ENCODE assay signal across 16 mouse cellular contexts in genomic region chr13:29411176-29411575, GRCm38 (mm10).
"Had no signal": no experiment of that assay in that cellular context is flagged by ENCODE, and none has a peak within 500 bp of the region (broad histone marks: within the 10 kb centered on the region; RNA-seq: fewer than 3 reads in every experiment).

No protein-coding gene starts in this region.

- ATAC-seq: midbrain, embryonic 16.5 days had no signal

- H3K36me3 ChIP-seq: midbrain, embryonic 10.5 days; midbrain, embryonic 12.5 days; neural tube, embryonic 13.5 days; neural tube, embryonic 15.5 days had no signal

- H3K27me3 ChIP-seq: midbrain, embryonic 12.5 days; neural tube, embryonic 13.5 days; neural tube, embryonic 15.5 days had no signal

- H3K9me3 ChIP-seq: midbrain, embryonic 10.5 days; midbrain, embryonic 12.5 days; neural tube, embryonic 13.5 days; neural tube, embryonic 15.5 days had no signal

- DNase-seq: lung, embryonic 14.5 days; midbrain, embryonic 14.5 days; retina, postnatal 1 day; right cerebral cortex, adult 18-20 months; right cerebral cortex, postnatal 25 days; right cerebral cortex, postnatal 4 days; spleen, adult 18-20 months; thymus, adult 18-20 months; thymus, postnatal 25 days; thymus, postnatal 4 days had no signal

- H3K27ac ChIP-seq: midbrain, embryonic 12.5 days; neural tube, embryonic 13.5 days; neural tube, embryonic 15.5 days had no signal

- H3K9ac ChIP-seq: lung, embryonic 14.5 days; midbrain, embryonic 12.5 days; neural tube, embryonic 13.5 days; neural tube, embryonic 15.5 days had no signal

- H3K4me2 ChIP-seq: lung, embryonic 14.5 days; midbrain, embryonic 12.5 days; neural tube, embryonic 13.5 days; neural tube, embryonic 15.5 days had no signal

- H3K4me3 ChIP-seq: midbrain, embryonic 10.5 days; midbrain, embryonic 12.5 days; myocyte; neural tube, embryonic 13.5 days; neural tube, embryonic 15.5 days had no signal
